Mouse (Mus musculus): Measurements from ENCODE around the gene Rbp3. TPM values are rescaled to one million over a fixed set of nuclear protein-coding genes. Genes with fewer than 3 reads are reported as not detected.

Gene Rbp3
- polyA plus RNA-seq, 1 experiment from 2014 or later, result not detected

DNA sequence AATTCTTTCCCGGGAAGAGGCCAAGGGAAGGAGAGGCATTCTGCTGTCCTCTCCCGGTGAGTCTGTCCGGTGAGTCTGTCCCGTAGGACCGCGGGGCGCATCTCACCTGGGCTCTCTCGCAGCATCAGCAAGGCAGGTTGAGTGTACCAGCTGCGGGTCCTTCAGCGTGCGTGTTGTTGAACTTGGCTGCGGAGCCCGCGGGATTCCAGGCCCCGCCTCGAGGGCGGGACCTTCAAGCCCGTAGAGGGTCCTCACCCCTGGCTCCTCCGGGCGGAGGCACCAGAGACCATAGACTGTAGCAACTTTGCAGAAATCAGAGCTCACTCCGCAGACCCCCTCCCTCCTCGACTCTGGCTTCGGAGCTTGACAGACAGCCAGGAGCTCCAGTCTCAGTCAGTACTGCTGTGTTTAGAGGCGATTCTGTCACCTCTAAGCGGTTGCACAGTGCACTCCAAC, 24.8 kb downstream of the Rbp3 start, which contains the start of gene Zfp488:
TSS of gene Zfp488 (minus strand) at position 161 of the 456 bp plus-strand sequence.
- Histone ChIP-seq H3K9me3 (no peaks in the 10 kb centered on the region), H3K4me3 (replicated peaks) (peak within 1 kb of the TSS; percentile 42), H3K4me1 (replicated peaks) (peaks cover 14% of the 10 kb centered on the region), H3K4me2 (replicated peaks) (peak within 1 kb of the TSS; percentile 74), H3K9ac (replicated peaks) (peak within 1 kb of the TSS; percentile 60), H3K36me3 (no peaks in the 10 kb centered on the region), H3K27ac (no peak within 1 kb of the TSS), H3K27me3 (peaks cover 10% of the 10 kb centered on the region; the same call in 1 of the 2 replicates)
- 2% methylated on average over 25 of the region's 25 CpGs for WGBS
- peak; percentile 77 for ATAC-seq

DNA sequence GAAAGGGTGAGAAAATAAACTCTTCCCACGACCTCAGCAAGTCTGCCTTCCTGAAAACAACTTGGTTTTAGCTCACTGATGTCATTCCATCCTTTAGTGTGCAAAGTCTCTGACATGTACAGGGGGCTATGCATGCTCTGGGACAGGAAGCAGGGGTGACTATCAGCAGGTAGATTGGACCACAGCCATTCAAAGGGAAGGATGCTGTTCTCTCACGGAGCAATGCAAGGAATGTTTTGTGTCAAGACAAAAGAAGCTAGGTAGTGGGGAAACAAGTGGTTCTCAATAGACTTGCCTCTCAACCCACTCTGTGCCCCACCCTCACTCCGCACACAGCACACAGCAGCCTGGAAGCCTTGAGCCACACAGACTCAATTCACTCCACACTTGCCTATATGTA, 35.4 kb downstream of the Rbp3 start:
- no peak for ATAC-seq
- H3K9ac ChIP-seq (replicated peaks), result no peak overlapping the region
- H3K4me2 ChIP-seq (replicated peaks), result no peak overlapping the region
- no peaks in the 10 kb centered on the region for H3K4me1 ChIP-seq (replicated peaks)
- no peaks in the 10 kb centered on the region for H3K9me3 ChIP-seq
- no peak overlapping the region for H3K27ac ChIP-seq
- H3K4me3 ChIP-seq (replicated peaks), result no peak overlapping the region
- WGBS, result 48% methylated on average over 3 of the region's 3 CpGs
- H3K27me3 ChIP-seq, result no peaks in the 10 kb centered on the region
- no peaks in the 10 kb centered on the region for H3K36me3 ChIP-seq

DNA sequence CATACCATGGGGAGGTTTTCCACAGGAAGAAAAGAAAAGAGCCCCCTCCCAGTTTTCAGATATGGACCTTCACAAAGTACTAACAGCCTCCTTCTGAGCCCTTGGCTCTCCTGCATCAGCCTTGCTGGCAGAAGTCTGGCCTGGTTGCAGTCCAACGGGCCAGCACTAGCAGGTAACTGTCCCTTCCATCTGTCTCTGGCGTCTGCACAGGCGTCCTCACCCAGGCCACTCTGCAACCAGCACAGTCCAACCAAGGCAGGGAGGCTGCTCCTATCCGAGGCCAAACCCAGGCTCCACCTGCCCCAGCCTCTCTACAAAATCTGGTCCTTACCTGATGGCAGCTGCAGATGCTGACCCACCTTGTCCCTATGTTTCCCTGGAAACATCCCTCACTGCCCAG, 38.2 kb downstream of the Rbp3 start:
- H3K4me1 ChIP-seq (replicated peaks), result no peaks in the 10 kb centered on the region
- H3K4me3 ChIP-seq (replicated peaks), result no peak overlapping the region
- WGBS, result 82% methylated on average over 4 of the region's 4 CpGs
- H3K9ac ChIP-seq (replicated peaks), result no peak overlapping the region
- no peak for ATAC-seq
- no peak overlapping the region for H3K4me2 ChIP-seq (replicated peaks)
- no peaks in the 10 kb centered on the region for H3K9me3 ChIP-seq
- H3K27ac ChIP-seq, result no peak overlapping the region
- no peaks in the 10 kb centered on the region for H3K36me3 ChIP-seq
- no peaks in the 10 kb centered on the region for H3K27me3 ChIP-seq

DNA sequence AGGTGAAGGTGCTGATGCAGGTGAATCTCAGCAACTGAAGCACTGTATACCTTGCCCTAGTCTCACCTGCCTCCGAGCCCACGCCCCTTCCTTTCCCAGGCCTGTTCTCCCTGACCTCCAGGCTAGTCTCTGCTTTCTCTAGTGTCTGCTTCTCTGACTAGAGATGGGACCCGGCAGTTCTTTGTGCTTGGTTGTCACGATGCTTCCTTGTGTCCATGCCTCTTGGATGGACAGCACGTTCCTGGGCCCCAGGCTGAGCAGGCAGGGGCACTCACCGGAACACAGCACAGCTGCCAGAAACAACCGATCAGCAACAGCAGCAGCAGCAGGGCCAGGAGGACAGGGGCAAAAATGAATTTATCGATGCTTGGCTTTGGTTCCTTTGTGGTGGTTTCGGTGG, 39.2 kb downstream of the Rbp3 start:
- no peak overlapping the region for H3K4me3 ChIP-seq (replicated peaks)
- H3K27ac ChIP-seq, result no peak overlapping the region
- no peak for ATAC-seq
- H3K4me1 ChIP-seq (replicated peaks), result no peaks in the 10 kb centered on the region
- H3K27me3 ChIP-seq, result no peaks in the 10 kb centered on the region
- H3K4me2 ChIP-seq (replicated peaks), result no peak overlapping the region
- 95% methylated on average over 9 of the region's 9 CpGs for WGBS
- H3K9ac ChIP-seq (replicated peaks), result no peak overlapping the region
- H3K9me3 ChIP-seq, result no peaks in the 10 kb centered on the region
- no peaks in the 10 kb centered on the region for H3K36me3 ChIP-seq

DNA sequence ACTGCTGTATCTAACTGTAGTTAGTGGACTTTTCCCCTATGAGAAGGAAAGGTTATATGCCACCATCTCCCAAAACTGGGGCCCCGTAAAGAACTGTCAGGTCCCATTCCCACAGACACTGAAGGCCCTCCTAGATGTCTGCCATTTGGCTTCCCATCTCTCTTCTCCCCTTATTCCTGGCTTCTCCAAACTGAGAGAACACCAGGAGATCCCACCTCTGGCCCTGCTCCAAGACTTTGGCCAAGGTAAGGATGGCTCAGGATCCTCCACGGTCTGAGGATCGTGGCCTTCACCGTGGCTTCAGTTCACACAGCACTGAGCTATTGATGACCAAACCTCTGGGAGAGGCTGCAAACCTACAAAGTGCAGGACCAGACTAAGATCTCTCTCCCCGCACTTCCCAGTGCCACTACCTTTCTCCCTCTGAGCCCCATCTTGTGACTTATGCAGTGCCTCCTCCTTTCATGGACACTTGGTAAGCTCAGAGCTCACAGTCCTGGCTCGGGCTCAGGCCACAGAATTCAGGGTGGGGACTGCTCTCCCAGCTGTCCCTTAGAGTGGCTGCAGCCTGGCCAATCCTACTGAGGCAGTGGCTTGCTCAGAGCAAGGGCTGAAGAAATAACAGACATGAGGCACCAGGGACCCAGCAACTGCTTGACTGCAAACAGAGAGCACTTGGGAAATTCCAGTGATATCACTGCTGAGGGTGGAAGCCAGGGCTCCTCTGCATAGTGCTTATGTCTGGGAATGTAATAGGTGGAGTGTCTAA, 39.9 kb downstream of the Rbp3 start:
- Histone ChIP-seq H3K4me2 (replicated peaks) (no peak overlapping the region), H3K4me3 (replicated peaks) (no peak overlapping the region), H3K4me1 (replicated peaks) (no peaks in the 10 kb centered on the region), H3K27me3 (no peaks in the 10 kb centered on the region), H3K36me3 (no peaks in the 10 kb centered on the region), H3K27ac (no peak overlapping the region), H3K9me3 (no peaks in the 10 kb centered on the region), H3K9ac (replicated peaks) (no peak overlapping the region)
- ATAC-seq, result no peak
- 92% methylated on average over 6 of the region's 6 CpGs for WGBS

DNA sequence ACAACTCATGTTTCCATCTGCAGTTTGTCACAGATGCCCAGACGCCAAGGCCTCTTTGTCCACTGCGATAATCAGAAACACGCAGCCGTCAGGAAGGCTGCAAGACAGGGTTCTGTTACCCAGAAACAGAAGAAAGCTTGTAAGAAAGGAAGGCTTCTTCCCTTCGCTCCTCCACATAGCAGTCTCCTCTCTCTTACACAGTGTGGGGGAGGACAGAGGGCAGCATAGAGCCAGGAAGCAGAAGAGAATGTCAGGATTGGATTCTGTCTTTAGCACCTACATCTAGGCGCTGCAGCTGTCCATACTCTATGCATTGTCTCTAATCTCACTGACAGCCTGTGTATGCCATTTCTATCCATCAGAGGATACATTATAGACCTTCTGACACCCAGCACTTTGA, 43.6 kb downstream of the Rbp3 start:
- H3K9ac ChIP-seq (replicated peaks), result no peak overlapping the region
- H3K27ac ChIP-seq, result no peak overlapping the region
- 79% methylated on average over 6 of the region's 6 CpGs for WGBS
- no peaks in the 10 kb centered on the region for H3K9me3 ChIP-seq
- no peaks in the 10 kb centered on the region for H3K4me1 ChIP-seq (replicated peaks)
- H3K27me3 ChIP-seq, result no peaks in the 10 kb centered on the region
- no peaks in the 10 kb centered on the region for H3K36me3 ChIP-seq
- no peak overlapping the region for H3K4me3 ChIP-seq (replicated peaks)
- H3K4me2 ChIP-seq (replicated peaks), result no peak overlapping the region
- ATAC-seq, result no peak

DNA sequence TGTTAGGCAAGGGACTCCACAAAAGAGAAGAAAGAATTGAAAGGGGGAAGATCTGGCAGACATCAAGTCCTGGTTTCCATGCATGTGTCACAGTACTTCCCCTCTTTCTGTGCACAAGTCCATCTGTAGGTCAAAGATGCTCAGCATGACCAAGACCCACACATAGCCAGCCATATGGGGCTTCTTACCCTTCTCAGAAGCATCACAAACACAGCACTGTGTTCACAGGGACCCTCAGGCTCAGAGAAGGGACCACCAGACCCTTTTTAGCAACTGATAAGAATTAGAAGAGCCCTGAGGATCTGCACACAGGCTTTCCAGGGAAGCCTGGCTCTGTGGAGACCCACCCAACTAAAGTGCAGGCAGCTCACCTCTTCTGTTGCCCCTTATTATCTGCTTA, 46.3 kb downstream of the Rbp3 start:
- Histone ChIP-seq H3K9me3 (no peaks in the 10 kb centered on the region), H3K36me3 (no peaks in the 10 kb centered on the region), H3K27ac (no peak overlapping the region), H3K4me1 (replicated peaks) (no peaks in the 10 kb centered on the region), H3K27me3 (no peaks in the 10 kb centered on the region), H3K9ac (replicated peaks) (no peak overlapping the region), H3K4me3 (replicated peaks) (no peak overlapping the region), H3K4me2 (replicated peaks) (no peak overlapping the region)
- no peak for ATAC-seq

DNA sequence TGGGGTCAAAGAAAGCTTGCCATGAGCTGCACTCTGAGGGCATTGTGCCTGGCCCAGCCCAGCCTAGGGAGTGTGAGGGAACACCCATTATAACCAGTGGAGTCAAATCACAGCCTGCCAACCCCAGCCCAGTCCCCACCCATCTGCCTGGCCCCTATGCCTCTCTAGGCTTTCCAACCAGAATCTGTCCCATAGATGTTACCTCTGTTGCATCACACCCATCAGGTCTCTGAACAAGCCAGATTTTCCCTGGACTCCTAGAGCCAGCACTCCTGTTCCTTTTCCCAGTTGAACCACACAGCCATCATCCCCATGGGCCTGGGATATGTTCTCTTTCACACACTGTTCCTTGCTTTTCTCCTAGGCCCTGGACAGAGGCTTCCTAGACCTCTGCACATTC, 47.6 kb downstream of the Rbp3 start:
- Histone ChIP-seq H3K36me3 (no peaks in the 10 kb centered on the region), H3K4me3 (replicated peaks) (no peak overlapping the region), H3K27me3 (no peaks in the 10 kb centered on the region), H3K4me2 (replicated peaks) (no peak overlapping the region), H3K4me1 (replicated peaks) (no peaks in the 10 kb centered on the region), H3K27ac (no peak overlapping the region), H3K9me3 (no peaks in the 10 kb centered on the region), H3K9ac (replicated peaks) (no peak overlapping the region)
- no peak for ATAC-seq

DNA sequence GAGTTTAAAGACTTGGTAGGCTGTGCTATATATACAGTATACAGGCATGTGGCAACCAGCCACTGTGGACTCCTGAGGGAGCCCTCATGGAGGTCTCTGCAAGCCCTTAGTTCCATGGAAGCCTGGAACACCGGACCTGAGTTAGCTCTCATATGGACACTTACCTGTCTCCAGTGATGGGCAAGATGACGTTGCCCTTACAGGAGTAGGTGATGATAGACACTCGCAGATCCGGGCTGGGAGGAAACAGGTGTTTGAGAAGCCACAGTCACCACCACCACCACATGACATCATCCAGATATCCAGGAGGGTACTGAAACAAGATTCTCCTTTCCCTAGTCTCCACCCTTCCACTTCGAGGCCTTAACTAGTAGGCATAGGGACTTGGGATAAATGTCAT, 48.6 kb downstream of the Rbp3 start:
- no peaks in the 10 kb centered on the region for H3K9me3 ChIP-seq
- H3K9ac ChIP-seq (replicated peaks), result no peak overlapping the region
- no peak overlapping the region for H3K4me2 ChIP-seq (replicated peaks)
- no peaks in the 10 kb centered on the region for H3K36me3 ChIP-seq
- WGBS, result 89% methylated on average over 5 of the region's 5 CpGs
- H3K4me3 ChIP-seq (replicated peaks), result no peak overlapping the region
- H3K27ac ChIP-seq, result no peak overlapping the region
- H3K4me1 ChIP-seq (replicated peaks), result no peaks in the 10 kb centered on the region
- H3K27me3 ChIP-seq, result no peaks in the 10 kb centered on the region
- no peak for ATAC-seq

Other genes with a start within 250 kb of the Rbp3 start
- gene Gdf10, start 30.4 kb upstream of the Rbp3 start, polyA plus RNA-seq (2015; fragmentation: Nextera tagmentation; extraction: Ambion mirVana), result 1.1 and 1.8 TPM in 2 replicates
- gene Gdf2, start 13.0 kb upstream of the Rbp3 start, polyA plus RNA-seq (2015; fragmentation: Nextera tagmentation; extraction: Ambion mirVana), result not detected in 2 replicates
- 0.46 and 0.54 TPM in 2 replicates for gene Zfp488, start 24.8 kb downstream of the Rbp3 start, polyA plus RNA-seq (2015; fragmentation: Nextera tagmentation; extraction: Ambion mirVana)
- gene Gm30083, start 61.2 kb downstream of the Rbp3 start, polyA plus RNA-seq (2015; fragmentation: Nextera tagmentation; extraction: Ambion mirVana), result not detected in 2 replicates
- not detected in 2 replicates for gene Gm5460, start 62.8 kb downstream of the Rbp3 start, polyA plus RNA-seq (2015; fragmentation: Nextera tagmentation; extraction: Ambion mirVana)
- gene Antxrl, start 98.7 kb downstream of the Rbp3 start, polyA plus RNA-seq (2015; fragmentation: Nextera tagmentation; extraction: Ambion mirVana), result not detected in 2 replicates
- not detected in 2 replicates for gene Anxa8, start 132.0 kb downstream of the Rbp3 start, polyA plus RNA-seq (2015; fragmentation: Nextera tagmentation; extraction: Ambion mirVana)
- gene A630023A22Rik, start 148.8 kb downstream of the Rbp3 start, polyA plus RNA-seq (2015; fragmentation: Nextera tagmentation; extraction: Ambion mirVana), result not detected in 2 replicates
- gene Npy4r, start 198.5 kb downstream of the Rbp3 start, polyA plus RNA-seq (2015; fragmentation: Nextera tagmentation; extraction: Ambion mirVana), result 0.11 and 0.14 TPM in 2 replicates
- gene Gprin2, start 247.7 kb downstream of the Rbp3 start, polyA plus RNA-seq (2015; fragmentation: Nextera tagmentation; extraction: Ambion mirVana), result 5.3 and 5.4 TPM in 2 replicates

All from midbrain, embryonic 13.5 days (tissue).